Mouse (Mus musculus) CH12.LX (cell line): ENCODE results near the gene Camkmt. TPM values are rescaled to one million over a fixed set of nuclear protein-coding genes. Genes with fewer than 3 reads are reported as not detected.

Experiments used
- DNase-seq: peaks from one replicate; pipeline ENCODE4 v3.0.0-alpha.2; 2013; ENCODE audit errors: extremely low read depth
- H3K27ac ChIP-seq: 2 replicates; pipeline ENCODE4 v1.5.1; 2012; ENCODE audit warnings: low read depth, mild to moderate bottlenecking, control low read depth, moderate library complexity; ENCODE audit not compliant: insufficient read depth
- H3K27me3 ChIP-seq: replicated peaks from 2 replicates; pipeline ENCODE3; 2012; ENCODE audit warnings: inconsistent platforms
- H3K36me3 ChIP-seq, 2 experiments: replicated peaks in 1 of 2; 2 replicates each; pipeline versions ENCODE3 to v1.6.1; 2012; ENCODE audit warnings: inconsistent platforms in 1 of 2, low read length in 1 of 2, mild to moderate bottlenecking in 1 of 2, mixed read lengths in 1 of 2, moderate library complexity in 1 of 2; ENCODE audit not compliant: control insufficient read depth in 1 of 2, insufficient read depth in 1 of 2
- H3K4me1 ChIP-seq, 2 experiments: 2 replicates each; pipeline ENCODE4 v1.6.1; 2012; ENCODE audit warnings: inconsistent platforms in 1 of 2, moderate library complexity in 1 of 2; ENCODE audit not compliant: insufficient read depth in 2 of 2, control insufficient read depth in 1 of 2
- H3K4me2 ChIP-seq: 2 replicates; pipeline ENCODE4 v1.6.1; 2012; ENCODE audit warnings: low read depth, mild to moderate bottlenecking, control low read depth; ENCODE audit not compliant: poor library complexity, insufficient read depth, severe bottlenecking
- H3K4me3 ChIP-seq, 3 experiments: fragments of 150-350 bp in 1 of 3; sonication (generic) in 1 of 3; replicated peaks in 1 of 3; 2 replicates each; pipeline versions ENCODE3 to v1.5.1; 2011 to 2012; ENCODE audit warnings: low read depth in 2 of 3, low read length in 2 of 3, mild to moderate bottlenecking in 2 of 3, moderate library complexity in 2 of 3, control low read depth in 1 of 3, improper control_type of control experiment in 1 of 3, inconsistent platforms in 1 of 3, mixed read lengths in 1 of 3; ENCODE audit not compliant: poor library complexity in 1 of 3
- H3K79me2 ChIP-seq: replicated peaks from 2 replicates; pipeline ENCODE4 v1.6.1; 2012; ENCODE audit warnings: mild to moderate bottlenecking, moderate library complexity; ENCODE audit not compliant: control insufficient read depth, poor library complexity, insufficient read depth, severe bottlenecking; ENCODE audit errors: extremely low read depth
- H3K9ac ChIP-seq: 2 replicates; pipeline ENCODE4 v1.6.1; 2012; ENCODE audit warnings: low read depth, mild to moderate bottlenecking, control low read depth, moderate library complexity; ENCODE audit not compliant: insufficient read depth
- H3K9me3 ChIP-seq: replicated peaks from 2 replicates; pipeline ENCODE3; 2012; ENCODE audit warnings: low read length, inconsistent platforms, mixed read lengths
- ELF1 ChIP-seq: IDR thresholded peaks from 2 replicates; pipeline ENCODE4 v1.6.1; 2014; ENCODE audit warnings: low read depth, mild to moderate bottlenecking, inconsistent platforms, low read length, improper control_type of control experiment
- EP300 ChIP-seq: IDR thresholded peaks from 2 replicates; pipeline ENCODE4 v1.6.1; 2011; ENCODE audit warnings: low read length, improper control_type of control experiment
- HCFC1 ChIP-seq: IDR thresholded peaks from 2 replicates; pipeline ENCODE4 v1.6.1; 2012; ENCODE audit warnings: low read depth, mild to moderate bottlenecking, inconsistent platforms, low read length, improper control_type of control experiment
- JUN ChIP-seq: IDR thresholded peaks from 2 replicates; pipeline ENCODE4 v1.6.1; 2011; ENCODE audit warnings: low read depth, mild to moderate bottlenecking, low read length, improper control_type of control experiment, moderate library complexity; ENCODE audit not compliant: insufficient read depth
- JUND ChIP-seq: conservative IDR thresholded peaks from 2 replicates; pipeline ENCODE4 v1.6.1; 2011; ENCODE audit warnings: low read depth, low read length, improper control_type of control experiment
- KAT2A ChIP-seq: IDR thresholded peaks from 2 replicates; pipeline ENCODE4 v1.6.1; 2012; ENCODE audit warnings: low read length, improper control_type of control experiment, inconsistent platforms; ENCODE audit not compliant: insufficient replicate concordance
- MAFK ChIP-seq: IDR thresholded peaks from 2 replicates; pipeline ENCODE4 v1.6.1; 2011; ENCODE audit warnings: low read length, improper control_type of control experiment; ENCODE audit not compliant: insufficient replicate concordance
- MAZ ChIP-seq: IDR thresholded peaks from 2 replicates; pipeline ENCODE4 v1.6.1; 2012; ENCODE audit warnings: low read depth, mild to moderate bottlenecking, inconsistent platforms, low read length, improper control_type of control experiment, moderate library complexity
- MXI1 ChIP-seq: IDR thresholded peaks from 2 replicates; pipeline ENCODE4 v1.6.1; 2011; ENCODE audit warnings: mild to moderate bottlenecking, low read depth, low read length, improper control_type of control experiment
- NELFE ChIP-seq: IDR thresholded peaks from 2 replicates; pipeline ENCODE4 v1.6.1; 2011; ENCODE audit warnings: low read depth, low read length, improper control_type of control experiment
- PAX5 ChIP-seq: IDR thresholded peaks from 2 replicates; pipeline ENCODE4 v1.6.1; 2012; ENCODE audit warnings: low read length, inconsistent platforms, mixed read lengths
- POLR2AphosphoS2 ChIP-seq: IDR thresholded peaks from 2 replicates; pipeline ENCODE4 v1.6.1; 2011; ENCODE audit warnings: low read depth, low read length, improper control_type of control experiment
- RAD21 ChIP-seq: IDR thresholded peaks from 2 replicates; pipeline ENCODE4 v1.6.1; 2011; ENCODE audit warnings: low read depth, mild to moderate bottlenecking, low read length, improper control_type of control experiment, moderate library complexity
- RCOR1 ChIP-seq: conservative IDR thresholded peaks from 2 replicates; pipeline ENCODE4 v1.6.1; 2012; ENCODE audit warnings: low read depth, mild to moderate bottlenecking, inconsistent platforms, low read length, improper control_type of control experiment
- SIN3A ChIP-seq: IDR thresholded peaks from 2 replicates; pipeline ENCODE4 v1.6.1; 2012; ENCODE audit warnings: low read length, improper control_type of control experiment, inconsistent platforms
- TBP ChIP-seq: conservative IDR thresholded peaks from 2 replicates; pipeline ENCODE4 v1.6.1; 2011; ENCODE audit warnings: low read depth, low read length, improper control_type of control experiment
- UBTF ChIP-seq: IDR thresholded peaks from 2 replicates; pipeline ENCODE4 v1.6.1; 2012; ENCODE audit warnings: low read depth, mild to moderate bottlenecking, inconsistent platforms, low read length, improper control_type of control experiment, moderate library complexity
- USF1 ChIP-seq: IDR thresholded peaks from 2 replicates; pipeline ENCODE4 v1.6.1; 2014; ENCODE audit warnings: low read depth, mild to moderate bottlenecking, inconsistent platforms, low read length, improper control_type of control experiment
- ZC3H11A ChIP-seq: IDR thresholded peaks from 2 replicates; pipeline ENCODE4 v1.6.1; 2012; ENCODE audit warnings: low read depth, mild to moderate bottlenecking, inconsistent platforms, low read length, improper control_type of control experiment
- ZMIZ1 ChIP-seq: IDR thresholded peaks from 2 replicates; pipeline ENCODE4 v1.6.1; 2012; ENCODE audit warnings: low read depth, mild to moderate bottlenecking, inconsistent platforms, low read length, improper control_type of control experiment
- ZNF384 ChIP-seq: IDR thresholded peaks from 2 replicates; pipeline ENCODE4 v1.6.1; 2012; ENCODE audit warnings: low read depth, low read length, improper control_type of control experiment, inconsistent platforms
- dilution Hi-C: fragments of 300-500 bp; cut with MboI; formaldehyde crosslinking; loops from 2 replicates; pipeline ENCODE4 v1.14.3; 2020; ENCODE audit warnings: low sequenced_read_pairs; ENCODE audit not compliant: extremely low pct_unique_long_range_greater_than_20kb, extremely low pct_ligation_motif_present
- in situ Hi-C: fragments of 300-500 bp; cut with MboI; formaldehyde crosslinking; loops from 3 replicates; pipeline ENCODE4 v1.14.3; 2019; ENCODE audit warnings: low sequenced_read_pairs, low pct_ligation_motif_present, low pct_unique_long_range_greater_than_20kb, mixed read lengths
- polyA plus RNA-seq: library from polyadenylated mRNA; unstranded; fragments of >175 nt; gene quantifications from 2 replicates; pipeline ENCODE4 v1.2.1, GENCODE M21; 2012; ENCODE audit warnings: low read depth; ENCODE audit not compliant: insufficient read length
- total RNA-seq, 2 experiments: library from RNA; depleted of rRNA; stranded (reverse); fragments of 300-350 nt in 1 of 2; fragments of >200 nt in 1 of 2; gene quantifications; 2 replicates each; pipeline ENCODE4 v1.2.3; 2012 to 2014

The Camkmt gene
- total and polyA plus RNA-seq, 3 experiments, result 1.5 to 4.4 (median 1.8) TPM

DNA sequence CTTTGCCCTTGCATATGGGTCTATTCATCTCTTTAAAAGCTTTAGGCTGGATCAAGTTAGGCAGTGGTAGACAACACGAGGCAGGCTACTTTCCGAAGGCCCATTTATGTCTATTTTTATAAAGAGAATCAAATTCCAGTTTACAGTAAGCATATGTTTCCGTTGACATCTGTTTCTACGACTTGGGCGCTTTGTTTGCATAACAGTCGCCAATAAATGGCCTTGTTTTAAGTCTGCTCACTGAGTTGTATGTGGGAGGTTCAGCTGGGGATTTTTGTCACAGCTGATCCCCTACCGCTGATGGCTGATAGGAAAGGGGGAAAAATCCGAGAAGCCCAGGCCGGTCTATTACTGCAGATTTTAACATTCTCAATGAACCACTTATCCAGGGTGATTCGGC, 285.2 kb downstream of the Camkmt start:
- no peak for DNase-seq
- H3K4me1 ChIP-seq, result peaks cover 0 to 11% of the 10 kb centered on the region in 2 experiments; a peak in 2 of 4 replicates
- H3K27me3 ChIP-seq, result no peaks in the 10 kb centered on the region
- dilution Hi-C loops, result no loop called here
- H3K27ac ChIP-seq, result no peak overlapping the region
- in situ Hi-C loops, result no loop called here
- H3K36me3 ChIP-seq, result no peaks in the 10 kb centered on the region
- no peaks in the 10 kb centered on the region for H3K9me3 ChIP-seq
- H3K4me3 ChIP-seq, result no peak overlapping the region
- no peaks in the 10 kb centered on the region for H3K79me2 ChIP-seq
- H3K4me2 ChIP-seq, result no peak overlapping the region
- H3K9ac ChIP-seq, result no peak overlapping the region
- TF ChIP-seq RCOR1 (no peak), TBP (no peak), RAD21 (no peak), ZMIZ1 (no peak), JUND (no peak), PAX5 (no peak), HCFC1 (no peak), MAZ (no peak), NELFE (no peak), ZNF384 (no peak), EP300 (no peak)
- TF ChIP-seq, all 38 proteins: peak for 0

- dilution Hi-C loops (no loop called here), in situ Hi-C loops (no loop called here)
- H3K79me2 ChIP-seq, result no peaks in the 10 kb centered on the region
- no peak for DNase-seq
- H3K4me3 ChIP-seq, result no peak overlapping the region
- no peak overlapping the region for H3K27ac ChIP-seq
- no peaks in the 10 kb centered on the region for H3K9me3 ChIP-seq
- no peaks in the 10 kb centered on the region for H3K36me3 ChIP-seq
- TF ChIP-seq MXI1 (no peak), HCFC1 (no peak), PAX5 (no peak), ELF1 (no peak), RAD21 (no peak), UBTF (no peak), POLR2AphosphoS2 (no peak), MAFK (no peak), SIN3A (no peak), ZC3H11A (no peak), JUN (no peak), KAT2A (no peak), RCOR1 (no peak), JUND (no peak), USF1 (no peak), NELFE (no peak), ZNF384 (no peak)
- H3K4me1 ChIP-seq, result peaks cover 0 to 9% of the 10 kb centered on the region in 2 experiments; a peak in 2 of 4 replicates
- H3K27me3 ChIP-seq, result no peaks in the 10 kb centered on the region
- H3K4me2 ChIP-seq, result no peak overlapping the region
- no peak overlapping the region for H3K9ac ChIP-seq
These were observed 287.1 kb downstream of the Camkmt start for GRCm38 (mm10) chr17:85377496-85377895.
